Mouse (Mus musculus): ENCODE measurements around the gene Cd28.
"Not testable (repeated sequence)": the region's sequence is repeated elsewhere in the genome, so short reads cannot be mapped to it uniquely, and the experiment has no call there.

Gene Cd28

DNA sequence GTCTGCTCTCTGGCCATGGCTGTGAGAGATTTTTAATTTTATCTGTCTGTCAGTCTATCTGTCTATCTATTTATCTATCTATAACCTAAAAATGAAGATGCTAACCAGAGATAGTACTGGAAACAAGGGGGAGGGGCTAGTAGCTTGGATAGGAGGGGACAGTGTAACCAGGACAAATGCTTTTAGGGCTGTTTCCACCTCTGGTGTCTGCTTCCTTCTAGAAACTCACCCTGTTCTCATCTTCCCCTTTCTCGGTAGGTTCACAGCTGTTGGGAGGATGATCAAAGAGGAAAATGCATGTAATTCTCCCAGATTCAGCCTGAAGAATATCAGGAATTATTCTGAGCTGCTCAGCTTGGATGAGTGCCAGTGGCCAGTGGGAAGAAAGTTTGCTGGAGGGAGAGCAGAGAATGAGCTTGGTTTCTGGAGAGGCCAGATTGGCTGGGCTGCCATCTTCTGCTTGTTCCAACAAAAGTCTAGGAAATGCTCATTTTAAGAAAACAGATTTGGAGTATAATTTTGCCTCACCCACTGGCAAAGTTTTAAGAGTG, 83.3 kb downstream of the Cd28 start:
- ATAC-seq (ENCODE audit: low TSS enrichment): no peak

DNA sequence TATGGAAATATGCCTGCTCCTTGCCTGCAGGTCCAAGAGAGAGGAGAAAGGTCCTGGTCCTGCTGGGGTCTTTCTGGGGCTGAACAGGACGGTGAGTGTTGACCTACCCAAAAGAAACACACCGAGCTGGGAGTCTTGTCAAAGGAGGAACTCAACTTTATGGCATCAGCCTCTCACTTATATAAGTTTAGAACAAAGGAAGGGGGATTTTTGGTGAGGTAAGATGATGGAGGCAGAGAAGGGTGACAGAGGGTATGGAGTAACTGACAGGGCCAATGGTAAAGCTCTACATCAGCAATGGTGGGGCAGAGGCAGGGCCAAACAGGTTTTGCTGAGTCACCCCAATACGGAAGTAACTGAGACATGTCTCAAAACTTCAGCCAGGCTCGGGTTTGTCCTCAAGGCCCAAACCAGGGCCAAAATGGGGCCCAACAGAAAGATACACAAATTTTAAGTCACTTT, 84.6 kb downstream of the Cd28 start:
- no peak for ATAC-seq (ENCODE audit: low TSS enrichment)

DNA sequence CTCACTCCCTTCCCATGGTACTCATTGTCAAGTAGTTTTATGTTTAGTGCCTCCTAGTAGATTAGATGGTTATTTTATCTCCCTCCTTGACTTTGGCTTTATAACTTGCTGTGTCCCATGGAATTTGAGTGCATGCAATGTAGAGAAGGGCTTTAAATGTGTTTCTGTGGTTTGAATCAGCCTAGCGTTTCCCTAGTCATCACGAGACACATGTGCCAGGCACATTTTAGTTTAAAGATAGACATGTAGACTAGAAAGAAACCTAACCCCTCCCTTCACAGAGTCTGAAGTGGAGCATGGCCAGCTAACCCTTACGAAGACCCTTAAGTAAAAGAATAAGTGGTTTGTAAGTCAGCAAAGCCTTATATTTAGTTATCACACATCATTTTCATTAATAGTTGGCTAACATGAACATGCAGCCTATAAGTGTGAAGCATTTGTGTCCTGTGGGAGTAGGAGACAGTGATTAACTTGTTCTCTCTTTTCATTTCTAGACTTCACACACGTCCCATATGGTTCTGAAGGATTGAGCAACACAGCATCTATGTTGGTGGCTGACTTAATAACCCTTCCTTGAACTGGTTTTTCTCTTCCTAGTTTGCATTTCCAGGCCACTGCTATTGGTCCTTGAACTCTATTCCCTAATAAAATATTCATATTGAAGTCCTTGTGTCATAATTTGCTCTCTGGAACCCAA, 86.7 kb downstream of the Cd28 start:
- 0 out of 2 replicates have a peak, but pooled peaks have one; percentile 38 for ATAC-seq (ENCODE audit: low TSS enrichment)

- no peak for ATAC-seq (ENCODE audit: low TSS enrichment)
These were observed 87.5 kb downstream of the Cd28 start for GRCm38 (mm10) chr1:60803825-60804696.

- ATAC-seq (ENCODE audit: low TSS enrichment): no peak
These were observed 88.6 kb downstream of the Cd28 start for GRCm38 (mm10) chr1:60805178-60805577.

- no peak for ATAC-seq (ENCODE audit: low TSS enrichment)
These were observed 91.1 kb downstream of the Cd28 start for GRCm38 (mm10) chr1:60807748-60808147.

- no peak for ATAC-seq (ENCODE audit: low TSS enrichment)
These were observed 91.9 kb downstream of the Cd28 start for GRCm38 (mm10) chr1:60808466-60808865.

DNA sequence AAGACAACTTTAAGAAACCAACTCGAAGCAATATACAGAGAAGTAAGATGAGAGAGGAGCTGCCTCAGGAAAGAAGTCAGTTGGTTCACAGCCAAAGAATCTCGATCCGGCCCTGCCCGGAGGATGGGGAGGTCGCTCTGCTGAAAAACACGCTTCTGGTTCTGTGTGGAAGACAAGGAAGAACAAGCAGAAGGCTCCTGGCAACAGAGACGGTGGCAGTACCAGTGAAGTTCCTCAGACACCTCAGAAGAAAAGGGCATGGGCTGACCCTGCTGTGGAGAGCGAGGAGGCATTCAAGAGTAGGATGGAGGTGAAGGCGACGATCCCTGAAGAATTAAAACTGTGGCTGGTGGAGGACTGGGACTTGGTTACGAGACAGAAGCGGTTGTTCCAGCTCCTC, 92.6 kb downstream of the Cd28 start:
- ATAC-seq (ENCODE audit: low TSS enrichment): no peak

DNA sequence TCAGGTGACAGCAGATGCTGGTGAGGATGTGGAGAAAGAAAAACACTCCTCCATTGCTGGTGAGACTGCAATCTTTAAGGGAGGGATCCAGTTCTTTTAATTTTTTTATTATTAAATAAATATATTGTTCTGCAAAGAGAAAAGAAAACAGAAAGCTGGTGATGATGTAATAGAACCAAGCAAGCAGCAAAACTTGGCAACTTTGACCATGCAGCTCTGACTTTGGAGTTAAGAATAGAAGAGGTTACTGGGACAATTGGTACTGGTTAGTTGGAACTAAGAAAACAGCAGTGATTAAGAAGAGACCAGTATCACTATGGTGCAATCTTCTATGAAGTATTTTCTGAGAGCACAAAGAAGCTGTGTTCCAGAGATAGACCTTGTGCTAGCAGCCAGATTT, 94.2 kb downstream of the Cd28 start:
- ATAC-seq (ENCODE audit: low TSS enrichment): no peak

DNA sequence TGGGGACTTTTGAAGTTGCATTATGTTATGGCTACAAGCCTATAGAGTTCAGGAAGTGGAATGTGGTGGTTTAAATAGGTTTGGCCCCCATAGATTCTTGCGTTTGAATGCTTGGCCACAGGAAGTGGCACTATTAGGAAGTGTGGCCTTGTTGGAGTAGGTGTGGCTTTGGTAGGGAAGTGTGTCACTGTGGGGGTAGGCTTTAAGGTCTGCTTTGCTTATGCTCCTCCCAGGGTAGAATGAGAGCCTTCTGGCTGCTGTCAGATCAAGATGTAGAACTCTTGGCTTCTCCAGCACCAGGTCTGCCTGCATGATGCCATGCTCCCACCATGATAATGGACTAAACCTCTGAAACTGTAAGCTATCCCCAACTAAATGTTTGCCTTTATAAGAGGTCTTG, 95.4 kb downstream of the Cd28 start:
- no peak for ATAC-seq (ENCODE audit: low TSS enrichment)

- no peak for ATAC-seq (ENCODE audit: low TSS enrichment)
These were observed 96.8 kb downstream of the Cd28 start for GRCm38 (mm10) chr1:60813411-60813810.

DNA sequence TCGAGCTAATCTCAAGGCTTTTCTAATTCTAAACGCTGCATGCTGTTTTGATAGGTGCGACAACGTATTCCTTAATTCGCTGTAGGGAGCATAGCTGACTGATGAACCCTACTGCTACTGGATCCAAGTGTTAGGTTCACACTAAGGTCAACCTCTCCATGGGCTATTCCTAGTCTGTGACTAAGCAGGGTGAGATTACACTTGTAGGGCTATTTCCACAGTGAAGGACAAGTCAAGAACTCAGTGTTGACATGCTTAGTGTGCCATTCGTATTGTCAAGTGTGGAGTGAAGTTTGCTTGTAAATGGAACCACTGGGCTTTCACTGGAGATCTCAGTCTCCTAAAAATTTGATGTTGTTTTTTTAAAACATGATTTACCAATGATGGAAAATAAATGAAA, 99.3 kb downstream of the Cd28 start:
- ATAC-seq (ENCODE audit: low TSS enrichment): no peak

GRCm38 (mm10) chr1:60818491-60818890, 101.9 kb downstream of the Cd28 start:
- ATAC-seq (ENCODE audit: low TSS enrichment): not testable (repeated sequence)

GRCm38 (mm10) chr1:60819993-60820392, 103.4 kb downstream of the Cd28 start:
- no peak for ATAC-seq (ENCODE audit: low TSS enrichment)

DNA sequence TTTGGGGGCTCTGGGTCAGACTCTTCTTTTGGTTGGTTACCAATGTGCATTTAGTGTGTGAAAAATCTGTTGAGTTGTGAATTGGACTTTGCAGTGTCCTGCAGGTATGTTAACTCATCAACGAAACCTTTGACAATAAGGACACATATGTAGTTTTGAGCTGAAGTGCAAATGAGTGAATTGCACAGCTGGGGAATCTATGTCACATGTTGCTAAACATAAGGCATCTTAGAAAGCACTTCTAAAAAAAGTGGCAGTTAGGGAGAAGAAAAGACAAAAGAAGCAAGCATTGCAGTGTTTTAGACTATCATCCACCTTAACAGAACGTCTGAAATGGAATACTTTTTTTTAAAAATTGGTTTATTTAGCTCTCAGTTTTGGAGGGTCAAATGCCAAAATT, 104.4 kb downstream of the Cd28 start:
- peak; percentile 39 for ATAC-seq (ENCODE audit: low TSS enrichment)

DNA sequence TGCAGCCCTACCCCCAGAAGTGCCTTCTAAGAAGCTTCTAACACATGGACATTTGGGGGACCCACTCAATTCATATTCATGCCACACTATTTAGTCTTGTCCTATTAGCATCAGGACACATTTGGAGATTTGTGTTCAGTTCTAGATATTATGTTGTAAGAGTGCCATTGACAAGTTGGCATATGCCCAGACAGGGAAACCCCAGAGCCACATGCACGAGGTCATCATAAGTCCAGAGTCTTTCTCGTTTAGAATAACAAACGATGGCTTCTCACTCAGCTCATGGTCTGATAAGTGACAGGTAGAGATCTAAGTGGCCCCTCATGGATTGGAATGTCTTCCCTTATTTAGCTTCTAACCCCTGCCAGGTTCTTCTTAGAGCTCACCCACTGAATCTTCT, 105.0 kb downstream of the Cd28 start:
- ATAC-seq (ENCODE audit: low TSS enrichment): no peak

All from frontal cortex, adult (tissue).